Mouse (Mus musculus): ENCODE data around the gene Kdm8. TPM values are rescaled to one million over a fixed set of nuclear protein-coding genes. Genes with fewer than 3 reads are reported as not detected.

Gene Kdm8
- polyA plus RNA-seq, 1 experiment = 4.0 TPM

DNA sequence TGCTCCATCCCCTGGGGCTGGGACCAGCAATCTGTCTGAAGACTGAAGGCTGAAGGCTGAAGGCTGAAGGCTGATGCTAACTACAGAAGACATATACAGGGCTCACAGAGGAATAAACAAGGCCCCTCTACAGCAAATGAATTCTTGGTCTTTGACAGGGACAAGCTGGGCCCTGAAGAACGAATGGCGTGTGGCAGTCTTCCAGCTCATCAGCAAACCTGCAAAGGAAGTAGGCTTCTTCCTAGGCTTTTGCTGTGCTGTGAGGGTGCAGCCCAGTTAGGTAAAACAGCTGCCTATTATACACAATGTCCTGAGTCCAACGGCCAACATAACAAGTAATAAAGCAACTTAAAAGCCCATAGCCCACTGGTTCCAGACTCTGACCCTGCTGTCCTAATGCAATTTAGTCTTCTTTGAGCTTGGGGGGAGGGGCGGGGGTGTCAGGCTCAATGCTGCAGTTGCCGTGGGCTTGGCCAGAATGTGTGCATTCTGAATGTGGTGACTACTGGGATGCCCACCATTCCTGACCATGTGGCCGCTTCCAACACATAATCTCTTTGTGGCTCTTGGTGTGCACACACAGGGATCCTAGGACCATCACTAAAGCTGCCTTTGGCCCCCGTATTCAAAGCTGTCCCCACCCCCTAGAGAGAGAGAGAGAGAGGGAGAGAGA lies 14.2 kb upstream of the Kdm8 start:
- no peak overlapping the region for H3K4me2 ChIP-seq (ENCODE audit: low read depth)
- H3K4me3 ChIP-seq = no peak overlapping the region
- peaks cover 4% of the 10 kb centered on the region for H3K27me3 ChIP-seq (ENCODE audit: control insufficient read depth, insufficient read depth, insufficient read length)
- H3K79me2 ChIP-seq (ENCODE audit: control insufficient read depth, insufficient read depth) = no peaks in the 10 kb centered on the region
- TF ChIP-seq E2F4 (IDR thresholded peaks at IDR 0.05; ENCODE audit: insufficient read depth) = no peak
- TF ChIP-seq MYOG (IDR thresholded peaks at IDR 0.05; ENCODE audit: control insufficient read depth in 1 of 3, insufficient read depth in 1 of 3, insufficient read length in 2 of 3, low read depth in 2 of 3) = peak in 1 of 3 experiments; percentile 54
- no peak overlapping the region for H3ac ChIP-seq (ENCODE audit: control insufficient read depth, insufficient read length)
- no peaks in the 10 kb centered on the region for H3K36me3 ChIP-seq (ENCODE audit: control insufficient read depth, insufficient read depth)

DNA sequence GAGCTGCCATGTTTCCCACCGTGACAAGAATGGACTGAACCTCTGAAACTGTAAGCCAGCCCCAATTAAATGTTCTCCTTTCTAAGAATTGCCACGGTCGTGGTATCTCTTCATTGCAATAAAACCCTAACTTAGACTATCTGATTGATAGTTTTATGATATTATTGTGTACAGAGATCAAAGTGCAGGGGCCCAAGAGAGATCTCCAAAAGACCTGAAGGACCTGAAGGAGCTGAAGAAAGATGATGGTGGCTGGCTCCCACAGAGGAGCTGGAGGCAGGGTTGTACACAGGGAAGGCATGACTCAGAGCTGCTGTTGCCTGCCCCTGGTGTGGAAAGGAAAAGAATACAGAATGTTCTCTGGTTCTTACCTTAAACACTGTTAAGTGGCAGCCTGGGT lies 10.6 kb upstream of the Kdm8 start:
- H3K4me2 ChIP-seq (ENCODE audit: low read depth) = no peak overlapping the region
- TF ChIP-seq CEBPB (IDR thresholded peaks at IDR 0.05; ENCODE audit: insufficient read depth, poor library complexity, severe bottlenecking) (no peak), TCF3 (IDR thresholded peaks at IDR 0.05; ENCODE audit: insufficient read length, low read depth) (no peak), REST (IDR thresholded peaks at IDR 0.05; ENCODE audit: insufficient read depth, insufficient read length) (no peak), SRF (IDR thresholded peaks at IDR 0.05; ENCODE audit: control insufficient read depth, insufficient read length, low read depth) (no peak), POLR2A (IDR thresholded peaks at IDR 0.05; ENCODE audit: insufficient read length, low read depth) (no peak), MYOD1 (IDR thresholded peaks at IDR 0.05; ENCODE audit: control insufficient read depth in 1 of 3, insufficient read length in 2 of 3, low read depth in 2 of 3) (no peak), USF1 (IDR thresholded peaks at IDR 0.05; ENCODE audit: low read depth) (no peak), TCF12 (IDR thresholded peaks at IDR 0.05; ENCODE audit: insufficient read depth, poor library complexity, severe bottlenecking) (no peak)
- H3K79me2 ChIP-seq (ENCODE audit: control insufficient read depth, insufficient read depth) = no peaks in the 10 kb centered on the region
- H3K27me3 ChIP-seq (ENCODE audit: control insufficient read depth, insufficient read depth, insufficient read length) = peaks cover 3% of the 10 kb centered on the region
- no peaks in the 10 kb centered on the region for H3K36me3 ChIP-seq (ENCODE audit: control insufficient read depth, insufficient read depth)
- H3ac ChIP-seq (ENCODE audit: control insufficient read depth, insufficient read length) = no peak overlapping the region
- H3K4me3 ChIP-seq = no peak overlapping the region

DNA sequence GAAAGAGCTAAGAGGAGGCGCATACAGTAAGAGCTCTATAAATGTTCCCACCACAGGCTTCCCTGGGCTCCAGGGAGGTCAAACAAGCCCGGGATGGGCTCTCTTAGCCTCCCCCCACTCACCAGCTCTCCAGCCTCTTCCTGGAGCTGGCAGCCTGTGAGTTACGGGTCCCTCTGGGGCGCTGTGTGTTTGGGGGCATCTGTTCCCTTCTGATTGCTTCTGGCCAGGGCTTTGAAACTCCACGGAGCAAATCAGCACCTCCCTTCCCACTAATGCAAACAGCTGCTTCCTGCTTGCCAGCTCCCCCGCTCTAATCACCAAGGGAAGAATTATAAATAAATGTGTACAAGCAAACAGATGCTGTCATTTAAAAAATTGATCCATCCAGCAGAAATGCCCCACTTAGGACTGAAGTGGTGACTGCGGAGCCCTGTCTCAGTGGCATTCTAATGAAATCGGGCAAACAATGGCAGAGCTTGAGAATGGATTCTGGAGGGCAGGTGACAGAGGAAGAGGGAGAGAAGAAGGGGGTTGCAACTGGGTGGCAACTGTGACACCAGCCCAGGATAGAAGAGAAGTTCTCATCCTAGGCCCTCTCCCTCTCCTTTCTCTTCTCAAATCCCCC lies 9.7 kb upstream of the Kdm8 start:
- Histone ChIP-seq H3K79me2 (ENCODE audit: control insufficient read depth, insufficient read depth) (no peaks in the 10 kb centered on the region), H3ac (ENCODE audit: control insufficient read depth, insufficient read length) (no peak overlapping the region), H3K4me3 (no peak overlapping the region), H3K4me2 (ENCODE audit: low read depth) (peak overlapping the region; percentile 6), H3K36me3 (ENCODE audit: control insufficient read depth, insufficient read depth) (no peaks in the 10 kb centered on the region), H3K27me3 (ENCODE audit: control insufficient read depth, insufficient read depth, insufficient read length) (peaks cover 3% of the 10 kb centered on the region)
- no peak for TF ChIP-seq MAX (IDR thresholded peaks at IDR 0.05; ENCODE audit: low read depth)
- peak in 1 of 3 experiments; percentile 17 for TF ChIP-seq MYOD1 (IDR thresholded peaks at IDR 0.05; ENCODE audit: control insufficient read depth in 1 of 3, insufficient read length in 2 of 3, low read depth in 2 of 3)

DNA sequence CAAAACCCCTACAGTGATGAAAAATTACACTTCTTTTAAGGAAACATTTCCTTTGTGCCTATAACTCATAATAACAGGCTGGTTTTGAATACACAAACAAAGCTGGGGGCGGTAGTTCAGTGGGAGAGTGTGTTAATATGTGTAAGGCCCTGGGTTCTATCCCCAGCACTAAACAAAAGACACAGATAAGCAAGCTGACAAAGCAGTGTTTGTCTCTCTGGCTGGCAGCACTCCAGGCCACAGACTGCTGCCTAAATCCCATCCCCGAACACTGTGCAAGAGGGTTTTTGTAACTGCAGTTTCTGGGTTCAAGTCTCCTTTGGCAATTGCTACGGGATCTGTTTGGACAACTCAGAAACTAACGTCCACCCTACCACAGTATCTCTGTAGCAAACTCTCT lies 2.2 kb upstream of the Kdm8 start:
- Histone ChIP-seq H3ac (ENCODE audit: control insufficient read depth, insufficient read length) (no peak overlapping the region), H3K79me2 (ENCODE audit: control insufficient read depth, insufficient read depth) (peaks cover 5% of the 10 kb centered on the region), H3K27me3 (ENCODE audit: control insufficient read depth, insufficient read depth, insufficient read length) (no peaks in the 10 kb centered on the region), H3K36me3 (ENCODE audit: control insufficient read depth, insufficient read depth) (no peaks in the 10 kb centered on the region), H3K4me3 (no peak overlapping the region), H3K4me2 (ENCODE audit: low read depth) (no peak overlapping the region)
- TF ChIP-seq TCF12 (IDR thresholded peaks at IDR 0.05; ENCODE audit: insufficient read depth, poor library complexity, severe bottlenecking) (no peak), TCF3 (IDR thresholded peaks at IDR 0.05; ENCODE audit: insufficient read length, low read depth) (no peak), MYOG (IDR thresholded peaks at IDR 0.05; ENCODE audit: control insufficient read depth in 1 of 3, insufficient read depth in 1 of 3, insufficient read length in 2 of 3, low read depth in 2 of 3) (no peak), MYOD1 (IDR thresholded peaks at IDR 0.05; ENCODE audit: control insufficient read depth in 1 of 3, insufficient read length in 2 of 3, low read depth in 2 of 3) (no peak), REST (IDR thresholded peaks at IDR 0.05; ENCODE audit: insufficient read depth, insufficient read length) (no peak), POLR2AphosphoS2 (IDR thresholded peaks at IDR 0.05; ENCODE audit: insufficient read length, low read depth) (no peak), MAX (IDR thresholded peaks at IDR 0.05; ENCODE audit: low read depth) (no peak), CEBPB (IDR thresholded peaks at IDR 0.05; ENCODE audit: insufficient read depth, poor library complexity, severe bottlenecking) (no peak), E2F4 (IDR thresholded peaks at IDR 0.05; ENCODE audit: insufficient read depth) (no peak), USF1 (IDR thresholded peaks at IDR 0.05; ENCODE audit: low read depth) (no peak), POLR2A (IDR thresholded peaks at IDR 0.05; ENCODE audit: insufficient read length, low read depth) (no peak), SRF (IDR thresholded peaks at IDR 0.05; ENCODE audit: control insufficient read depth, insufficient read length, low read depth) (no peak)

DNA sequence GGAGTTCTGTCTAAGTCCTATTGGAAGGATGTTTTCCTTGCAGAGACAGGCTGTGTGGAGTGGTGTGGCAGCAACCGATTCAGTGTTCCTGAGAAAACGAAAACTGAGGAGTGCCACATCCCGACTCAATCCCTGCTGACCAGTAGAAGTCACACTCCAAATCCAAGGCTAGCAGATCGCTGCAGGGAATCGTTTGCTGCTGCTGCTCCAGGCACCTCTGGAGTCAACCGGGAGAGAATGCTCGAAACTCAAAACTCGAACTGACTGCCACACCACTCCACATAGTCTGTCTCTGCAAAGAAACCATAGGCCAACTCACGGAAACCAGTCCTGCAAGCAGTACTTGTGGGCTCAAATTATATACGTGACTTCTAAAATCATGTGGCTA lies 406 bp upstream of the Kdm8 start:
- Histone ChIP-seq H3K4me3 (peak overlapping the region; percentile 73), H3ac (ENCODE audit: control insufficient read depth, insufficient read length) (peak overlapping the region; percentile 41), H3K79me2 (ENCODE audit: control insufficient read depth, insufficient read depth) (peaks cover 5% of the 10 kb centered on the region), H3K27me3 (ENCODE audit: control insufficient read depth, insufficient read depth, insufficient read length) (no peaks in the 10 kb centered on the region), H3K4me2 (ENCODE audit: low read depth) (peak overlapping the region; percentile 92), H3K36me3 (ENCODE audit: control insufficient read depth, insufficient read depth) (no peaks in the 10 kb centered on the region)
- no peak for TF ChIP-seq MYOD1 (IDR thresholded peaks at IDR 0.05; ENCODE audit: control insufficient read depth in 1 of 3, insufficient read length in 2 of 3, low read depth in 2 of 3)
- no peak for TF ChIP-seq MAX (IDR thresholded peaks at IDR 0.05; ENCODE audit: low read depth)
- TF ChIP-seq CEBPB (IDR thresholded peaks at IDR 0.05; ENCODE audit: insufficient read depth, poor library complexity, severe bottlenecking) = no peak
- no peak for TF ChIP-seq REST (IDR thresholded peaks at IDR 0.05; ENCODE audit: insufficient read depth, insufficient read length)
